Mouse (Mus musculus) C2C12 (cell line): ENCODE measurements at regions not wholly inside any gene's neighbourhood (a gene's known extent, or its start where the extent isn't known, plus 50 kb on each side); places are given as distances from the start of the nearest gene placed in this dataset.

Experiments used
- H3K27me3 ChIP-seq: one replicate; pipeline ENCODE4 v1.6.1; 2011; ENCODE audit not compliant: control insufficient read depth, insufficient read depth, insufficient read length
- H3K36me3 ChIP-seq: one replicate; pipeline ENCODE4 v1.6.1; 2011; ENCODE audit not compliant: control insufficient read depth, insufficient read depth
- H3K4me3 ChIP-seq: one replicate; pipeline ENCODE4 v1.5.1; 2011; ENCODE audit warnings: mild to moderate bottlenecking, control low read depth; ENCODE audit not compliant: poor library complexity, insufficient read depth, severe bottlenecking
- H3K79me2 ChIP-seq: one replicate; pipeline ENCODE4 v1.6.1; 2011; ENCODE audit not compliant: control insufficient read depth, insufficient read depth
- H3K79me3 ChIP-seq: one replicate; pipeline ENCODE4 v1.6.1; 2011; ENCODE audit warnings: low read depth, control low read depth
- H3ac ChIP-seq: one replicate; pipeline ENCODE3; 2011; ENCODE audit warnings: low read depth; ENCODE audit not compliant: control insufficient read depth, insufficient read length
- CEBPB ChIP-seq: IDR thresholded peaks from one replicate; pipeline ENCODE4 v1.6.1; 2011; ENCODE audit warnings: low read depth, mild to moderate bottlenecking, control low read depth, moderate library complexity
- CTCF ChIP-seq: IDR thresholded peaks from one replicate; pipeline ENCODE4 v1.5.1; 2011; ENCODE audit not compliant: control insufficient read depth, insufficient read depth, insufficient read length
- FOSL1 ChIP-seq: IDR thresholded peaks from one replicate; pipeline ENCODE4 v1.8.0; 2011; ENCODE audit warnings: mild to moderate bottlenecking, low read length; ENCODE audit not compliant: poor library complexity, insufficient read depth, severe bottlenecking
- MAX ChIP-seq: IDR thresholded peaks from one replicate; pipeline ENCODE4 v1.6.1; 2011; ENCODE audit warnings: mild to moderate bottlenecking, control low read depth
- MYOD1 ChIP-seq: IDR thresholded peaks from one replicate; pipeline ENCODE4 v1.6.1; 2011; ENCODE audit warnings: low read depth; ENCODE audit not compliant: control insufficient read depth, insufficient read length
- MYOG ChIP-seq: IDR thresholded peaks from one replicate; pipeline ENCODE4 v1.6.1; 2011; ENCODE audit not compliant: control insufficient read depth, insufficient read length; ENCODE audit errors: extremely low read depth
- USF1 ChIP-seq: IDR thresholded peaks from one replicate; pipeline ENCODE4 v1.6.1; 2011; ENCODE audit warnings: low read depth, mild to moderate bottlenecking, control low read depth, moderate library complexity

GRCm38 (mm10) chr10:66733631-66734030, 362.3 kb upstream of the Jmjd1c start:
- H3K36me3 ChIP-seq: no peaks in the 10 kb centered on the region
- TF ChIP-seq USF1 (no peak), CTCF (no peak), MYOD1 (no peak), MAX (no peak), CEBPB (no peak), FOSL1 (no peak), MYOG (no peak)
- no peak overlapping the region for H3ac ChIP-seq
- no peak overlapping the region for H3K4me3 ChIP-seq
- no peaks in the 10 kb centered on the region for H3K79me3 ChIP-seq
- H3K27me3 ChIP-seq: no peaks in the 10 kb centered on the region
- H3K79me2 ChIP-seq: no peaks in the 10 kb centered on the region

GRCm38 (mm10) chr10:66734853-66735252, 361.1 kb upstream of the Jmjd1c start:
- Histone ChIP-seq H3K27me3 (no peaks in the 10 kb centered on the region), H3K4me3 (no peak overlapping the region), H3K79me2 (no peaks in the 10 kb centered on the region), H3K79me3 (no peaks in the 10 kb centered on the region), H3K36me3 (no peaks in the 10 kb centered on the region), H3ac (no peak overlapping the region)
- TF ChIP-seq USF1 (no peak), CTCF (no peak), FOSL1 (no peak), MYOG (no peak), CEBPB (no peak), MYOD1 (no peak), MAX (no peak)

GRCm38 (mm10) chr10:66739017-66739416, 356.9 kb upstream of the Jmjd1c start:
- no peaks in the 10 kb centered on the region for H3K79me2 ChIP-seq
- no peaks in the 10 kb centered on the region for H3K79me3 ChIP-seq
- no peak for TF ChIP-seq MAX
- no peak for TF ChIP-seq CTCF
- no peak for TF ChIP-seq FOSL1
- no peak for TF ChIP-seq MYOD1
- TF ChIP-seq USF1: no peak
- no peaks in the 10 kb centered on the region for H3K27me3 ChIP-seq
- no peak overlapping the region for H3ac ChIP-seq
- H3K36me3 ChIP-seq: no peaks in the 10 kb centered on the region
- no peak overlapping the region for H3K4me3 ChIP-seq

GRCm38 (mm10) chr10:66741819-66742218, 354.1 kb upstream of the Jmjd1c start:
- no peak overlapping the region for H3K4me3 ChIP-seq
- H3K27me3 ChIP-seq: no peaks in the 10 kb centered on the region
- no peaks in the 10 kb centered on the region for H3K79me3 ChIP-seq
- H3K79me2 ChIP-seq: no peaks in the 10 kb centered on the region
- no peaks in the 10 kb centered on the region for H3K36me3 ChIP-seq
- no peak for TF ChIP-seq USF1
- no peak for TF ChIP-seq FOSL1
- TF ChIP-seq CTCF: no peak
- TF ChIP-seq CEBPB: no peak
- no peak for TF ChIP-seq MYOG
- no peak for TF ChIP-seq MAX
- TF ChIP-seq MYOD1: no peak
- no peak overlapping the region for H3ac ChIP-seq

- Histone ChIP-seq H3K79me3 (no peaks in the 10 kb centered on the region), H3K36me3 (no peaks in the 10 kb centered on the region), H3K4me3 (no peak overlapping the region), H3ac (no peak overlapping the region), H3K79me2 (no peaks in the 10 kb centered on the region), H3K27me3 (no peaks in the 10 kb centered on the region)
- TF ChIP-seq USF1: no peak
- TF ChIP-seq FOSL1: no peak
- no peak for TF ChIP-seq MYOD1
- no peak for TF ChIP-seq CTCF
- TF ChIP-seq CEBPB: no peak
- no peak for TF ChIP-seq MAX
- TF ChIP-seq MYOG: no peak
These were observed 352.7 kb upstream of the Jmjd1c start for GRCm38 (mm10) chr10:66743254-66743653.

GRCm38 (mm10) chr10:66745871-66746270, 350.1 kb upstream of the Jmjd1c start:
- TF ChIP-seq USF1: no peak
- no peaks in the 10 kb centered on the region for H3K36me3 ChIP-seq
- H3K79me2 ChIP-seq: no peaks in the 10 kb centered on the region
- no peaks in the 10 kb centered on the region for H3K79me3 ChIP-seq
- no peak overlapping the region for H3K4me3 ChIP-seq
- H3ac ChIP-seq: no peak overlapping the region
- H3K27me3 ChIP-seq: no peaks in the 10 kb centered on the region
